ENCODE assay signal across 8 mouse cellular contexts in the genomic region with DNA sequence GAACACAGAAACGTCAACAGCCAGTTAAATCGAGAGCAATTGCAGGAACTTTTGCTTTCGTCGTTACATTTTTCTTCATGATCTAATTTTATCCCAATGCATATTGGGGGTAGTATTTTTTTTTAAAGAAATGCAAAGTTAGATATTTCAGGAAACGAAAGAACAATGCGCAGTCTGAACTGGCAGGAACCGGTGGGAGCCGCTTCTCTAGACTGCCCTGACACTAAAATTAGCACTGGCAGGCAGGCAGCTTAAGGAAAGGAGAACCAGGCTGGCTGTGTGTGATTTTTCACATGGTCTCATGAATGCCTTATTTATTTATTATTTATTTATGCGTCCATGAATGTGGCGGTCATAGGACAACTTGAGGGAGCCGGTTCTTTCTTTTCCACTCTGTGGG. TPM values are rescaled to one million over a fixed set of nuclear protein-coding genes. Genes with fewer than 3 reads are reported as not detected.
DNase-seq lines count a peak whose midpoint lies in the region; ATAC-seq lines count a peak whose summit lies in the region.
"Had no signal": no experiment of that assay in that cellular context is flagged by ENCODE, and none has a peak within 500 bp of the region (broad histone marks: within the 10 kb centered on the region; RNA-seq: fewer than 3 reads in every experiment).

No protein-coding gene starts in this region.

- no peaks in the 10 kb centered on the region for H3K36me3 ChIP-seq in lung, embryonic 16.5 days (ENCODE audit: control insufficient read depth, insufficient read depth, low read length)
- no peaks in the 10 kb centered on the region for H3K36me3 ChIP-seq in heart, embryonic 10.5 days
- 0 out of 2 replicates have a peak, but pooled peaks cover 3% of the 10 kb centered on the region for H3K36me3 ChIP-seq in kidney, embryonic 16.5 days (ENCODE audit: insufficient read depth, low read length)

- peaks cover 4% of the 10 kb centered on the region for H3K4me1 ChIP-seq in lung, embryonic 16.5 days (replicated peaks; ENCODE audit: control insufficient read depth, insufficient read depth, low read length)
- H3K4me1 ChIP-seq in heart, embryonic 10.5 days: no peaks in the 10 kb centered on the region
- H3K4me1 ChIP-seq in kidney, embryonic 16.5 days (ENCODE audit: insufficient read depth, low read length): 0 out of 2 replicates have a peak, but pooled peaks cover 4% of the 10 kb centered on the region

- no peak for DNase-seq in lung, adult 18-20 months
- DNase-seq in heart, embryonic 10.5 days (ENCODE audit: low spot score): no peak
- DNase-seq in right cerebral cortex, postnatal 36 days (ENCODE audit: low spot score in 2 of 2): peak; percentile 11 to 25
- no peak for DNase-seq in urinary bladder, postnatal 25 days (ENCODE audit: low spot score)
- DNase-seq in ovary, postnatal 10 days (ENCODE audit: low spot score): no peak
- DNase-seq: cerebellum, postnatal 14 days had no signal

- H3K27me3 ChIP-seq in lung, embryonic 16.5 days (ENCODE audit: control insufficient read depth, insufficient read depth, low read depth, low read length): no peaks in the 10 kb centered on the region
- no peaks in the 10 kb centered on the region for H3K27me3 ChIP-seq in heart, embryonic 10.5 days (ENCODE audit: insufficient read depth, poor library complexity, severe bottlenecking)
- no peaks in the 10 kb centered on the region for H3K27me3 ChIP-seq in kidney, embryonic 16.5 days (ENCODE audit: insufficient read depth, low read length)

- no peak overlapping the region for H3K4me2 ChIP-seq in lung, embryonic 16.5 days (ENCODE audit: low read depth, low read length)
- H3K4me2 ChIP-seq in kidney, embryonic 16.5 days (replicated peaks; ENCODE audit: low read depth, low read length): no peak overlapping the region

- peak overlapping the region; percentile 40 for H3K27ac ChIP-seq in lung, embryonic 16.5 days (ENCODE audit: low read length)
- H3K27ac ChIP-seq in heart, embryonic 10.5 days: peak overlapping the region; percentile 65; the same call in 1 of the 2 replicates
- peak overlapping the region; percentile 81 for H3K27ac ChIP-seq in kidney, embryonic 16.5 days (ENCODE audit: low read length)

- WGBS in lung, embryonic 16.5 days: 57% methylated on average over 11 of the region's 11 CpGs
- WGBS in heart, embryonic 10.5 days: 68% methylated on average over 11 of the region's 11 CpGs
- WGBS in kidney, embryonic 16.5 days: 76% methylated on average over 11 of the region's 11 CpGs

- H3K9me3 ChIP-seq in lung, embryonic 16.5 days (ENCODE audit: control insufficient read depth, low read length): peaks cover 3% of the 10 kb centered on the region
- H3K9me3 ChIP-seq in heart, embryonic 10.5 days: peaks cover 3% of the 10 kb centered on the region; the same call in 1 of the 2 replicates
- H3K9me3 ChIP-seq in kidney, embryonic 16.5 days (ENCODE audit: low read length): peaks cover 7% of the 10 kb centered on the region

- no peak overlapping the region for H3K4me3 ChIP-seq in lung, embryonic 16.5 days (ENCODE audit: low read length)
- no peak overlapping the region for H3K4me3 ChIP-seq in heart, embryonic 10.5 days
- no peak overlapping the region for H3K4me3 ChIP-seq in kidney, embryonic 16.5 days (ENCODE audit: low read length)

- peak; percentile 61; the same call in 1 of the 2 replicates for ATAC-seq in lung, embryonic 16.5 days (ENCODE audit: low read depth)
- no peak; the same call in 1 of the 2 replicates for ATAC-seq in kidney, embryonic 16.5 days (ENCODE audit: low FRiP score, low TSS enrichment)

- H3K9ac ChIP-seq in lung, embryonic 16.5 days (ENCODE audit: low read length): no peak overlapping the region
- H3K9ac ChIP-seq in kidney, embryonic 16.5 days (replicated peaks; ENCODE audit: low read length): 0 out of 2 replicates have a peak overlapping the region, but pooled peaks have one; percentile 38

RNA-seq across cellular contexts. Expression of a gene that starts 44.3 kb away (rescaled TPM):
- polyA plus RNA-seq in lung, embryonic 16.5 days (2015; fragmentation: Nextera tagmentation; extraction: Ambion mirVana): 15.2 and 16.1 TPM in 2 replicates
- polyA plus RNA-seq in heart, embryonic 10.5 days (2016; fragmentation: Nextera tagmentation; extraction: Ambion mirVana): 17.2 and 17.7 TPM in 2 replicates
- 19.9 and 21.1 TPM in 2 replicates for polyA plus RNA-seq in kidney, embryonic 16.5 days (2015; fragmentation: Nextera tagmentation; extraction: Ambion mirVana)

Comparison
In these comparisons a context has a peak if more than half of its experiments do, and no peak if none do; other contexts are left out.
1. DNase-seq: peak in right cerebral cortex, postnatal 36 days (2 of 2); none in lung, adult 18-20 months (0 of 2), heart, embryonic 10.5 days (single experiment), urinary bladder, postnatal 25 days (single experiment) and ovary, postnatal 10 days (single experiment).
2. Peak in every context shown above with its lines, with median percentiles within 50 percentile points of each other: H3K27ac ChIP-seq.